Mouse (Mus musculus) neutrophil, adult 65 days (primary cell): ENCODE results near the gene Snap91. TPM values are rescaled to one million over a fixed set of nuclear protein-coding genes. Genes with fewer than 3 reads are reported as not detected.

ENCODE experiments used
- total RNA-seq: library from RNA; stranded (reverse); gene quantifications from 2 replicates; pipeline ENCODE4 v1.2.4, GENCODE M21; 2023

Snap91 gene
- not detected in 2 replicates for total RNA-seq

GRCm38 (mm10) chr9:86880113-86880972 is at the start of gene Snap91:
TSS of gene Snap91 (minus strand) at chr9:86880654.

GRCm38 (mm10) chr9:86742959-86743911 is 137.2 kb downstream of the Snap91 start, which contains the start of gene Prss35:
TSS of gene Prss35 (plus strand) at chr9:86743649.

Other genes starting within 250 kb of the Snap91 start
- not detected in 2 replicates for gene Me1, start 184.7 kb downstream of the Snap91 start, total RNA-seq
- 0.38 and 0.39 TPM in 2 replicates for gene Prss35, start 137.0 kb downstream of the Snap91 start, total RNA-seq
- not detected in 2 replicates for gene Ripply2, start 134.9 kb upstream of the Snap91 start, total RNA-seq
- 172 and 183 TPM in 2 replicates for gene Cyb5r4, start 141.4 kb upstream of the Snap91 start, total RNA-seq